Comparison of ENCODE assay signal across 8 mouse cellular contexts in genomic region chr2:69860972-69861452, GRCm38 (mm10). TPM values are rescaled to one million over a fixed set of nuclear protein-coding genes. Genes with fewer than 3 reads are reported as not detected.
DNase-seq lines count a peak whose midpoint lies in the region; ATAC-seq and TF ChIP-seq lines count a peak whose summit lies in the region.

No protein-coding gene starts in this region.

- H3K27me3 ChIP-seq in heart, embryonic 13.5 days (replicated peaks), result no peaks in the 10 kb centered on the region
- no peaks in the 10 kb centered on the region for H3K27me3 ChIP-seq in kidney, postnatal 0 days (ENCODE audit: insufficient read depth, low read length)

- peak overlapping the region; percentile 92 for H3K27ac ChIP-seq in heart, embryonic 13.5 days (replicated peaks)
- peak overlapping the region; percentile 97 for H3K27ac ChIP-seq in kidney, postnatal 0 days
- H3K27ac ChIP-seq in macrophage, result peak overlapping the region; percentile 79

- peak overlapping the region; percentile 100 for H3K4me3 ChIP-seq in heart, embryonic 13.5 days
- peak overlapping the region; percentile 100 for H3K4me3 ChIP-seq in kidney, postnatal 0 days (replicated peaks; ENCODE audit: low read depth, low read length)
- H3K4me3 ChIP-seq in macrophage (ENCODE audit: inconsistent target), result peak overlapping the region; percentile 92

- peaks cover 43% of the 10 kb centered on the region for H3K79me2 ChIP-seq in macrophage (ENCODE audit: inconsistent target)

- no peak for ATAC-seq in heart, embryonic 13.5 days (ENCODE audit: extremely low read depth, insufficient number of reproducible peaks, low FRiP score, low TSS enrichment)
- 0 out of 2 replicates have a peak, but pooled peaks have one; percentile 36 for ATAC-seq in kidney, postnatal 0 days (replicated peaks; ENCODE audit: low FRiP score, low read depth)

- no peak for TF ChIP-seq CTCF in kidney, postnatal 0 days (IDR thresholded peaks at IDR 0.05; ENCODE audit: low read depth)

- peaks cover 18% of the 10 kb centered on the region for H3K36me3 ChIP-seq in heart, embryonic 13.5 days
- 0 out of 2 replicates have a peak, but pooled peaks cover 5% of the 10 kb centered on the region for H3K36me3 ChIP-seq in kidney, postnatal 0 days (ENCODE audit: insufficient read depth, low read length)
- peaks cover 1% of the 10 kb centered on the region for H3K36me3 ChIP-seq in macrophage (ENCODE audit: inconsistent target)

- peak; percentile 58 for DNase-seq in A20 (ENCODE audit: low read depth, low spot score)
- DNase-seq in CD8-positive naive resting alpha-beta T cell, adult 2 months (ENCODE audit: low read depth in 2 of 2, low spot score in 2 of 2), result peak; percentile 22 to 41
- peak; percentile 47 to 53 for DNase-seq in cerebellum, postnatal 25 days
- no peak for DNase-seq in kidney, postnatal 0 days (ENCODE audit: low spot score)
- DNase-seq in spleen, postnatal 10 days (ENCODE audit: low spot score in 2 of 2), result peak; percentile 48 to 53
- no peak for DNase-seq in gastrocnemius, postnatal 25 days

- H3K4me1 ChIP-seq in heart, embryonic 13.5 days, result peaks cover 27% of the 10 kb centered on the region
- H3K4me1 ChIP-seq in kidney, postnatal 0 days (replicated peaks; ENCODE audit: insufficient read depth, low read length), result peaks cover 11% of the 10 kb centered on the region

- WGBS in heart, embryonic 13.5 days, result 8% methylated on average over 13 of the region's 13 CpGs
- WGBS in kidney, postnatal 0 days, result 10% methylated on average over 13 of the region's 13 CpGs
- 2% methylated on average over 8 of the region's 13 CpGs for WGBS in macrophage (ENCODE audit: missing documents)

- H3K9me3 ChIP-seq in heart, embryonic 13.5 days, result no peaks in the 10 kb centered on the region
- H3K9me3 ChIP-seq in kidney, postnatal 0 days (replicated peaks; ENCODE audit: low read length), result no peaks in the 10 kb centered on the region

- peak overlapping the region; percentile 80 for H3K4me2 ChIP-seq in heart, embryonic 13.5 days
- H3K4me2 ChIP-seq in kidney, postnatal 0 days (ENCODE audit: low read length), result peak overlapping the region; percentile 71

- peak overlapping the region; percentile 100 for H3K9ac ChIP-seq in heart, embryonic 13.5 days
- H3K9ac ChIP-seq in kidney, postnatal 0 days (ENCODE audit: low read depth, low read length), result peak overlapping the region; percentile 99; the same call in 1 of the 2 replicates

RNA-seq across cellular contexts. Expression of gene Ssb, which starts 0.3 kb away (rescaled TPM):
- polyA plus RNA-seq in heart, embryonic 13.5 days (2015; fragmentation: Nextera tagmentation; extraction: Ambion mirVana), result 193 and 222 TPM in 2 replicates
- polyA plus RNA-seq in kidney, postnatal 0 days (2015; fragmentation: Nextera tagmentation; extraction: Ambion mirVana), result 351 and 354 TPM in 2 replicates
- 100 to 1,000 TPM in 10 of 26 experiments, 10 to 100 TPM in 16; 63.2 to 140 (median 94.4) TPM for total RNA-seq in macrophage (2018; cell fraction: chromatin; rRNA removed)
- 100 to 1,000 TPM in 15 of 26 experiments, 10 to 100 TPM in 11; 87.0 to 136 (median 101) TPM for total RNA-seq in macrophage (2018; cell fraction: cytosol; rRNA removed)
- total RNA-seq in macrophage (2018; cell fraction: nucleus; rRNA removed), result 100 to 1,000 TPM in 12 of 26 experiments, 10 to 100 TPM in 14; 73.7 to 179 (median 95.3) TPM
- polyA plus RNA-seq in macrophage (2018), result 106 to 279 TPM (median 166 TPM) in 3 replicates
- total RNA-seq in gastrocnemius, postnatal 25 days (2021), result 10 to 100 TPM; 53.6 to 57.2 TPM

RNA-seq across cellular contexts. Expression of gene Mettl5, which starts 24.4 kb away (rescaled TPM):
- 32.6 and 37.3 TPM in 2 replicates for polyA plus RNA-seq in heart, embryonic 13.5 days (2015; fragmentation: Nextera tagmentation; extraction: Ambion mirVana)
- 45.8 and 47.0 TPM in 2 replicates for polyA plus RNA-seq in kidney, postnatal 0 days (2015; fragmentation: Nextera tagmentation; extraction: Ambion mirVana)
- 10 to 100 TPM in 24 of 26 experiments, 1 to 10 TPM in 2; 7.0 to 36.1 (median 16.5) TPM for total RNA-seq in macrophage (2018; cell fraction: chromatin; rRNA removed)
- 10 to 100 TPM in 10 of 26 experiments, 1 to 10 TPM in 16; 7.0 to 12.2 (median 9.3) TPM for total RNA-seq in macrophage (2018; cell fraction: cytosol; rRNA removed)
- total RNA-seq in macrophage (2018; cell fraction: nucleus; rRNA removed), result 10 to 100 TPM in 18 of 26 experiments, 1 to 10 TPM in 8; 5.4 to 30.4 (median 12.8) TPM
- polyA plus RNA-seq in macrophage (2018), result 11.2 to 15.3 TPM (median 12.5 TPM) in 3 replicates
- 10 to 100 TPM; 16.1 to 17.4 TPM for total RNA-seq in gastrocnemius, postnatal 25 days (2021)

RNA-seq across cellular contexts. Expression of gene Ubr3, which starts 36.0 kb away (rescaled TPM):
- 10.0 and 11.3 TPM in 2 replicates for polyA plus RNA-seq in heart, embryonic 13.5 days (2015; fragmentation: Nextera tagmentation; extraction: Ambion mirVana)
- 12.8 and 13.0 TPM in 2 replicates for polyA plus RNA-seq in kidney, postnatal 0 days (2015; fragmentation: Nextera tagmentation; extraction: Ambion mirVana)
- total RNA-seq in macrophage (2018; cell fraction: chromatin; rRNA removed), result 100 to 1,000 TPM in 24 of 26 experiments, 10 to 100 TPM in 2; 76.0 to 222 (median 166) TPM
- total RNA-seq in macrophage (2018; cell fraction: cytosol; rRNA removed), result 10 to 100 TPM; 24.8 to 40.9 (median 31.6) TPM
- total RNA-seq in macrophage (2018; cell fraction: nucleus; rRNA removed), result 100 to 1,000 TPM in 5 of 26 experiments, 10 to 100 TPM in 21; 42.1 to 121 (median 82.9) TPM
- polyA plus RNA-seq in macrophage (2018), result 25.6 to 30.6 TPM (median 27.3 TPM) in 3 replicates
- 100 to 1,000 TPM; 151 to 165 TPM for total RNA-seq in gastrocnemius, postnatal 25 days (2021)

RNA-seq across cellular contexts. Expression of gene Klhl23, which starts 39.3 kb away (rescaled TPM):
- polyA plus RNA-seq in heart, embryonic 13.5 days (2015; fragmentation: Nextera tagmentation; extraction: Ambion mirVana), result 42.8 and 47.3 TPM in 2 replicates
- polyA plus RNA-seq in kidney, postnatal 0 days (2015; fragmentation: Nextera tagmentation; extraction: Ambion mirVana), result 14.2 and 15.4 TPM in 2 replicates
- 1 to 10 TPM in 6 of 26 experiments, under 1 TPM in 15, not detected in 5; 0.17 to 4.3 (median 0.51) TPM for total RNA-seq in macrophage (2018; cell fraction: chromatin; rRNA removed)
- 1 to 10 TPM in 2 of 26 experiments, under 1 TPM in 23, not detected in 1; 0.06 to 1.2 (median 0.29) TPM for total RNA-seq in macrophage (2018; cell fraction: cytosol; rRNA removed)
- 1 to 10 TPM in 4 of 26 experiments, under 1 TPM in 20, not detected in 2; 0.06 to 3.4 (median 0.40) TPM for total RNA-seq in macrophage (2018; cell fraction: nucleus; rRNA removed)
- polyA plus RNA-seq in macrophage (2018), result 0.16 to 2.4 TPM (median 0.76 TPM) in 3 replicates
- total RNA-seq in gastrocnemius, postnatal 25 days (2021), result 10 to 100 TPM; 14.1 to 19.0 TPM

Comparison
In these comparisons a context has a peak if more than half of its experiments do, and no peak if none do; other contexts are left out.
1. DNase-seq: peak in A20 (single experiment), CD8-positive naive resting alpha-beta T cell, adult 2 months (2 of 2), cerebellum, postnatal 25 days (2 of 2) and spleen, postnatal 10 days (2 of 2); none in kidney, postnatal 0 days (single experiment) and gastrocnemius, postnatal 25 days (single experiment).
2. Peak in every context shown above with its lines, with median percentiles within 50 percentile points of each other: H3K27ac ChIP-seq and H3K4me3 ChIP-seq.